Mouse (Mus musculus) CD8-positive naive resting alpha-beta T cell, adult 2 months (primary cell): ENCODE measurements at regions not wholly inside any gene's neighbourhood (a gene's known extent, or its start where the extent isn't known, plus 50 kb on each side); places are given as distances from the start of the nearest gene placed in this dataset.

Source experiments
- DNase-seq, 2 experiments: peaks; one replicate each; pipeline ENCODE4 v3.0.0; 2022; ENCODE audit warnings: low read depth in 2 of 2, low spot score in 2 of 2

DNA sequence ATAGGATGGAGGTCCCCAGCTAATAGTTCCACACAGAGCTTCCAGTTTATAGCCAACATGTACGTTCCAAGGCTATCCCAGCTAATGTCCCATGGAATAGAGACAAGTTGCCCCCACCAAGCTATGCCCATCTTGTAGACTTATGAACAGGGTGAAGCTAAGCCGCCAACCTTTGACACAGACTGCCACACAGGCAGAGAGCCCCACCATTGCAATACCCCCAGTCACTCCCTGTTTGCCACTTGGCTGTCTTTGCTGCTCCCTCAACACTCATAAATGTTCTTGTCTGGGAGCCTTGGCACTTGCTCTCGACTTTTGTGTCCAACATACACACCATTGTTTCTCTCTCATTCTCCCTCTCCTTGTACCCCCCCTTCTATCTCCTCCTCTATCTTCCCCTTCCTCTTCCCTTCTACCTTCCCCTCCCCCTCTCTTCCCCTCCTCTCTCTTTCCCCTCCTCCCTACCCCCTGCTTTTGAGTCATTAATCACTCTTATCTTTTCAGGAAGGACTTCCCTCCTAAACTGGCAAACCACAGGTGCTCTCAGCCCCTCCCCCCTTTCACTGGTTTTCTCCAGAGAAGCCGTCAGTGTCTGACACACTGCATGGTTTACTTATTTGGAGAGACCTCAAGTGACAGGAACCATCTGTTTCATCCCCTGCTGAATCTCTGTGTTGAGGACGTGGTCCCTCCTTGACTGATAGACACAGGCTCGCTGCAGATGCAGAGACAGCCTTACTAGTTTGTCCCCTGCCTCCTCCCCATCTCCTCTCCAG, 148.2 kb downstream of the Kdr start:
- no peak for DNase-seq

DNA sequence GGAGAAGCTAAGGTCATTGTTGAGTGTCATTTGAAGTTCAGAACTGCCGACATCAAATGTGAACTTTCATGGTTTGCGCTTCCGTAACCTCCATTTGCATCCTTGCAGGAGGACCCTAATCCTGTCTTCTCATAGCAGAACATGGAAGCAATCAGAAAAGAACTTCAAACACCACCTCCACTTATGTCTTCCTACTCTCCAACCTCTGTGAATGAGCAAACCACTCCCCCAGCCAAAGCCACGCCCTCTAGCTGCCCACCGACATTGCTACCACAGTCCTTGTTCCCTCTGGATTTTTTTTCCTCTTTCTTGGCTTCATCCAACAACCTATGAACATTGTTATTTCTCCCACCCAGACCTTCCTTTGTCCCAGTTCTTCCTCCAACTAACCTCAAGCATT, 149.9 kb downstream of the Kdr start:
- no peak for DNase-seq

DNA sequence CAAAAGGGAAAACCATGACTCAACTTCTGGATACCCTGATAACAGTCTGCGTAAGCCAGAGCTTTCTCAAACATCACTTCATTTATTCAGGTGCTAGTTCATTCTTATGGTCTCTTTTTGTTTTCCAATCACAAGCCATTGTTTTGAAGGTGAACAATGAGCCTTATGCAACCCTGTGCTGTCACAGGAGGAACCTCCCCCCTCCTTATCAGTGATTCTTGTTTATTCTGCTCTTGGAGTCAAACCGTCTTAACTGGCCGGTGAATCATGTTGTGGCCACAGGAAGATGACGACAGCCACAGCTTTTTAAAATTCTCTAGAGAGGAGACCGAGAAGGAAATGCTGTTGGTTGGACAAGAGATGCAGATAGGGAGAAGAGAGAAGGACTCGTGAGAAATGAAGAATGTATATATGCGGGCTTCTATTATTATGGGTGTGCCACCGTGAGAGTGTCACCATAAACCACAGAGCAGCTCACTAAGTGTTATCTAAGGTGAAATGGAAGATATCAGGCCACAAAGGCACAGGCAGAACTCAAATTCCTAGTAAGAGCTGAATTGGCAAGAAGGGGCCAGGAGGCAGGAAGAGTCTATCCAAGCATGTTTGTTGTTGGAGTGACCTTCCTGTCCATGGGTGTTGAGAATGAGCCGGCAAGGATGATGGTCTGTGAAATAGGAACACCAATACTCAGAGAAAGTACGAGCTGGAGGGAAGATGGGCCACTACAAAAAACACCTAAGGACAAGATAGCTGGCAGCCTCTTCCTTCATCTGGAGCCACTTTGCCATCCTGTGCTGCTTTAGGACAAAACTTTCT, 151.8 kb downstream of the Kdr start:
- no peak for DNase-seq

DNA sequence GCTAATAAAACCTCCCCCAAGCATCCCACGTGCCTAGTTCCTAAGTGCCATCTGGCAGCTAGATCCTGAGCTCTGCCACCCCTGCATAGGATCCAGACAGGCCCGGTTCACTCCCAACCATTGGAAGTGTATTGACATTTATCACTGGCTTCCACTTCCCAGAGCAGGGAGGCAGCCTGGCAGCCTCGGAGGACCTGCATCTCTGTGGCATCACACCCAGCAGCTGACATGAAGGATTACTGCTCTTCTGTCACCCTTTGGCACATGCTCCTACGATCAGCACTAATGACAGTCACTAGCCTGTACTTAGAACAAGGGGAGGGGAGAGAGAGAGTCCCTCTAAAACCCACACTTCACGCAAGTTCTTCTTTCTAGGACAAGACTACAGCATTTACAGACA, 152.7 kb downstream of the Kdr start:
- no peak for DNase-seq

DNA sequence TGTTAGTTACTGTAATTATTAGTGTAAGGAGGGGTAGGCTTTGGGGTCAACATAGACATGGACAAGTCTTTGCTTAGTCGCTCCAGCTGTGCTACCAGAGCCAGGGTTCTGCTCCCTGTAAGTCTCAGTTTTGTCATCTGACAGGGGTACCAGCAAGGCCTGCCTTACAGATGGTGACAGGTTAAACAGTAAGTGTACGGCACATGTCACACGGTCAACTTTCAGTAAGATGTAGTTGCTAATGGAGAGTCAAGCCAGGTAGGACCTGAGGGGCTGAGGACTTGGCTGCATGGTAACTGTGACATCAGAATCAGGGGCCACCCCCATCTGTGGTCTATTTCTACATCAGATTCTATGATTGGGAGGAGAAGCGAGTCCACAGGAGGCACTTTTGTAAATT, 153.6 kb downstream of the Kdr start:
- DNase-seq: no peak

DNA sequence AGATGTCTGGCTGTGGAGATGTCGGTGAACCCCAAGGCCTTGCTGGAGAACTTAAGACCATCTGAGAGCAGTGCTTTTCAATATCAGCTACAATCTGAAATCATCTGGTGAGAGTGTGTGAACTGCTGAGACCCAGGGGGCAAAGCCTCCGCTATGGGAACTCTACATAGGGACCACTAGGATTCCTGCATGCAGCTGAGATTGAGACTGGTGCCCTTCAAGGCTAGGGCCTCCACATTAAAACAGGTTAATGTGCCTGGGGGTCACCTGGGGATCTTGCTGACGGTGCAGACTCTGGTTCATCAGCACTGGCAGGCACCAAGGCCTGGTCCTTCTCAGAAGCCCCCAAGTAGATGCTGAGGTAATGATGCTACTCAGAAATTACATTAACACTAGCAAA, 154.6 kb downstream of the Kdr start:
- DNase-seq: no peak

DNA sequence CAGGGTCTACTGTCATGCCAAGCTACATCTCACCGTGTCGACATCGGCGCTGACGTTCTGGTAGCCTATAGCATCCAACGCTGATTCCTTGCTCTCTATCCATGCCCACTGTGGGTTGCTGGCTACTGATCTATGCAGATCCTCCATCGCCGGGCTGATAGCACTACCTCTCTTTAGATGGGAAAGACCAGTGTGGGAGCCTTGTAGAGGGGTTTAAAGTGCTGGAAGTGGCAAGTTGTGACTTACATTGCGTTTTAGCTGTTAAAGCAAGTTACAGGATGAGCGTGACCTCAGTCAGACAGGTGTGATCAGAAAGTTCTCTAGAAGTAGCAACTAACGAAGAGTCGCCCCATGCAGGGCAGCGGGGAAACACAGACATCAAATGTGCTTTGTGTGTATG, 160.9 kb downstream of the Kdr start:
- DNase-seq: no peak

DNA sequence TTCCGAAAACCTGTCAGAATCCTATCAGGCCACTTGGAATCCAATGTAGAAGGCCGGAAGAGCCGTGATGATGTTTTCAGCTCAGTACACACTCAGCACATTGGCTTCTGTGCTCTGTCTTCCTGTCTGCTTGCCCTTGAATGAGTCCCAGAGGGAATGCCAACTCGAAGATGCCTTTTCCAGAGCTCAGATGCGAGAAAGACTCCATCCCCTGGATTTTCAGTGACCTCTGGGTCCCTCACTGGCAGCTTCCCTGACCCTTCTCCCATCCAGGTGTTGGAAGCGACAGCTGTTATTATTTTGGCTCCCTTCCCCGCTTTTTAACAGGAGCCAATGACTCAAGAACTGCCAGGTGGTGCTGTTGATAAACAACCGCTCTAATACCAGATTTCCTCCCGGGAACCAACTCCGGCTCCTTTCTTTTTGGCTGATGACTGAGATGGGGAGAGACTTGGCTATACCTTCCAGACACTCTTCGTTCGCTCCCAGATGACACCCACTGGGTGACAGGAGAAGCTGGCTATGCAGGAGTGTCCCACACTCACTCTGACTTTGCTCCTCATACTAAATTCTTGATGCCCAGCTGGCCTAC, 163.8 kb downstream of the Kdr start:
- DNase-seq: no peak

DNA sequence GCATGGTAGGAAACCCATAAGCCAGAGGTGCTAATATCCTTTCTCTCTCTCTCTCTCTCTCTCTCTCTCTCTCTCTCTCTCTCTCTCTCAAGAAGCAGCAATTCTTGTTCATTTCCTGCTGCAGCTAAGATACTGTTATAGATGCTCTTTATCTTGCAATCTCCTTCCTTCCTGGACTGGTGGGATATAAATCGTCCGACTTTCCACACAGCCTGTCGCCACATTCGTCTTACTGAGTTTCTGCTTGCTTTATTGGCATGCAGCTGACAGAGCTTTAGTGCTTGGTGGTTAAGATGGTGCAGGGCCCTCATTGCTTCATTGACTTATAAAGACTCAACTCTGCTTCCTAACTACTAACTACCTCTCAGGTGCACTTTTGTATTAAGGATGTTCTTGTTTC, 165.6 kb downstream of the Kdr start:
- DNase-seq: no peak

DNA sequence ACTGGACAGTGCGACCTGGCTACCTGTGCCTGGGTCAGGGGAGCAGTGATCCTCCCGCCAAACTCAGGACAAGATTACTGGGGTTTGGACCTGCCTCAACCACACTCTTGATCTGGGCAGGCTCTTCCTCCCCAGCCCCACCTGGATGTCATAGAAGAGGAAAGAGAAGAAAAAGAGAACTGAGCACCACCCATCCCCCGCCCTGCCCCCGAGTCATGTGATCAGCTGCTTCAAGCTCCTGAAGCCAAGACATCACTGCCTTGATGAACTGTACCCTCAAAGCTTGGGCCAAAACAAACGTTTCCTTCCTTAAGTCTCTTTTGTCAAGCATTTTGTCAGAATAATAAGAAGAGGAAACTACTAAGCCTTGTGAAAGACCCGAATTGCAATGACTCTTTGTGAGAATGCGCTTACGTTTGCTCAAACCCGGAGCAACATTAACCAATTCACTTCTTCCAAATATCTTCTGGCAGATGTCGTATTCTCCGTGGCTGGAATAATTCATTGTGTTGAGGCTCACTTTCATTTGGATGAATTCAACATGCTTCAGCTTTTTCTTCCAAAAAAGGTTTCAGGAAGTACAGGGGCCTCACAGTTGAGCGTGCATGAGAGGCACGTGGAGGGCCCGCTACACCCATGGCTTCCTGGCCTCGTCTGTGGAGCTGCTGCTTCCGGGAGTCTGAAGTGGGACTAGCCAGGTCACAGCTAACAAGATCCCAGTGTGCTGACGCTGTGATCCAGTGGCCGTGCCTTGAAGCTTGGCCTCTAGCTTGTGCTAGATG, 169.5 kb downstream of the Kdr start:
- DNase-seq: peak in 1 of 2 experiments; percentile 16

DNA sequence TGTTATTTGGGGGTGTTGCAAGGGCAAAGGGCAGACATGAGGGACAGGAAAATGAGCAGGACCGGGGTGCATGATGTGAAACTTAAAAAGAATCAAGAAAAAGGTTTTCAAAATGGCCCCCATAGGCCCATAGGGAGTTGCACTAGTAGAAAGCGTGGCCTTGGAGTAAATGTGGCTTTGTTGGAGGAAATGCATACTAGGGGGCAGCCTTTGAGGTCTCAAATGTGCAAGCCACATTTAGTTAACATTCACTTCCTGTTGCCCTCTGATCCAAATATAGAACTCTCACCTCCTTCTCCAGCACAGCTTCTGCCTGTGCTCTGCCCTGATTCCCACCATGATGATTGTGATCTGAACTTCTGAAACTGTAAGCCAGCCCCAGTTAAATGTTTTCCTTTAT, 173.2 kb downstream of the Kdr start:
- DNase-seq: peak in 1 of 2 experiments; percentile 7

DNA sequence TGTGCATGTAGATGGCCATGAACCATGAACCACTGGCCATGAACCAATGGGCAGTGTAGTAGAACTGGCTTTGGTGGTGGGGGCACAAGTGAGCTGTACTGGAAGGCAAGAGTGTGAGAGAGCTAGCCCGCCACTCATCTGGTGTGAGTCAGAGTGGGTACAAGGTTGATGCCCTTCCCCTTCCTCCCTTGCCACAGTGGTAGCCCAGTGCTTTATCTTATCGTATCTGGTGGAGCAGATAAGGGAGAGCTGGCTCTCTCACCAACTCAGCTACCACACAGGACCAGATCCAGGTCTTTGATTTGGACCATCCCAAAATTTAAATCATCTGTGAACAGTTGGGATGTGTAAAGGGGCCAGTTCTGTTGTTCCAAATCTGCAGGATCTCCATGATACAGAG, 173.9 kb downstream of the Kdr start:
- DNase-seq: no peak

DNA sequence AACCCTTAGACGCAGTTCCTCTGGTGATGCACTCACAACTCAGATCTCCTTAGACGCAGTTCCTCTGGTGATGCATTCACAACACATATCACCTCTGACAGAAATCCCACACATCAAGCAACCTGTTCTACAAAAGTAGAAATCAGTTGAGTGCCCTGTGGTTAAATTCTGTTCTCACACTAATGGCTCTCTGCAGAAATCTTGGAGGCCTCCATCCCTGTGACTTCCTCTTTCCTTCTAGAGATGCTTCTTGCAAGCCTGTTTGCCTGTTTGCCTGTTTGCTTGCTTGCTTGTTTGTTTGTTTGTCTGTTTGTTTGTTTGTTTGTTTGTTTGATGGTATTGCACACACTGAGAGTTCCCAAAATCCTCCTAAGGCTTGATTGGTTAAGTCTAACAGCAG, 175.2 kb downstream of the Kdr start:
- no peak for DNase-seq

DNA sequence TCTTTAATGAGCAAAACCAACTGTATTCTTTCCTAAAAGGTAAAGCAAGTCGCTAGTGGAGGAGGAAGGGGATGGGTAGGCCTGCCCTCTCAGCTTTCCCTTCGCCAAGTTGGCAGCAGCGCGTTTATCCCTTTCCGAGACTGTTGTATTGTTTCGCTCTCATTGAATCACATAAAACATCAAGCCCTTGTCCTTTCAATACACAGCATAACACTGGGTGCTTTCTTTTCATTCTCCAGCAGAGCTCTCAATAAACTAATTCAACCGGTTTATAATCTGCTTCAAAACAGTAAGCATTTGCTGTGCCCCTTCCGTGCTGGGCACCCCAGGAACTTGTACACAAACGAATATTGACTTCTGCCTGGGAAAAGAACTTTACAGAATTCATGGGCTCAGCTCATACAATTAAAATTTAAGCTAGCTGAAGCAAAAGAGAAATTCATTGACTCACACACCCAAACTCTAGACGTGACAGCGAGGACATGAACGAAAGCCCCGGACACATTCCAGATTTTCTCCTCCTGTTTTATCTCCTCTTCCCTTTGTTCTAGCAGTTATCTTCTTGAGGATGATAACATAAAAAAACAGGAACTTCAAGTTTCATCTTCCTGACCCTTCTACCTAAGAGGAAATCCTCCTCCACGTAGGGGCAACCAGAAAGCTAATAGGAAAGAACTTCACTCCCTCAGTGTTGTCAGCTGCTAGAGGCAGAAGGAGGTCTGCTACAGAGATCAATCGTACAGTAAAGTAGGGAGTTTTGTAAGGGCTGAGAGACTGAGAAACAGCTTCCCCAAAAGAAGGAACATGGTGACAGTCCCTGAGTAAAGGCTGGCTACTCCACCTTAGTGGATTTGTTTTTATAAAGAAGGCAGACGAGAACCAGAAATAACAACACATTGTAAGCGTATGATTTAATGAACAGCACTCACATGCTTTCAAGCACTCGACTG, 177.9 kb downstream of the Kdr start:
- DNase-seq: no peak

DNA sequence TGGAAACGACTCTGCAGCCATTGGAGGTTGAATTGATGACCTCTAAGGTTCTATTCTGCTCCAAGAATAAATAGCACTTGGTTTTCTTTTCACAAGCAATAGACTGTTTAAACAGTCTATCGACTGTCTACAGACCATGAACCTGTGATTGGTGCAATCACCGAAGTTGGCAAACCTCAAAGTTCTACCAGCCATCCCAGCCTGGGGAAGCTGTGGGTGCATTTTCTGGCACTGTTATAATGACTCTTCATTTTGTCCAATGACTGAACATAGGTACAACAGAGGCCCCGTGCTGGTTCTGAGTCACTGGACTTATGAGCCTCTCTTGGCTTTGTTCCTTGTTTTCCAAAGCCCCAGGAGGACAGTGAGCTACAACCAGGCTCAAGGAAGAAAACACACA, 178.6 kb downstream of the Kdr start:
- no peak for DNase-seq

DNA sequence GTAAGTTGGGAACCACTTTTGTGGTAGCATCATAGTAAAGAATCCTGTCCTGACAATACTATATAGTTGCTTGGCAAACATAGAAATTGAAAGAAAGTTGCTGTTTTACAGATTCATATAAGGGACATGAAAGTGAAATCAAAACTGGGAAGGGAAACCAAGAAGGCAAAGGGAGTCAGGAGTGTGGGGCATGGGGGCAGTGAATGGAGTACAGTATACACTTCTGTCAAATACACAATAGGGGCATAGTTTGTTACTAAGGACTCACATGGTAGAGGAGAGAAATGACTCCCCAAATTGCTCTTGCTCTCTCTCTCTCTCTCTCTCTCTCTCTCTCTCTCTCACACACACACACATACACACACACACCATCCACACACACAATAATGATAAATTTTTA, 185.1 kb downstream of the Kdr start:
- DNase-seq: no peak

DNA sequence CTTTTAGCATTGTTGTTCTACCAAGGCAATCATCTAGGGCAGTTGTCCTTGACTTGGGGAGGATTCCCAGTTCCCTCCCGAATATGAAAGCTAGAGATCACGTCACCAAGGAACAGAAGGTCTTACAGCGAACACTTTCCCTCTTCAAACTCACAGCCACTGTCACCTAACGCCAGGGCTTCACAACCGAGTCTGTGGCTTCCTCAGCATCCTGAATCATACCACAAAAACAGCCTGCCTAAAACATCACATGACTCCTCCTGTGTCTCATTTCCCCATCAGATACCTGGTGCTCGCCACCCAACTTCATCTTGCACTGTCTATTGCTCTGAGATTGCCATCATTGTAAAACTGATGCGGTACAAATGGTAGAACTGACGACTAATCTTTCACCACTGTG, 186.5 kb downstream of the Kdr start:
- peak; percentile 60 to 70 for DNase-seq

DNA sequence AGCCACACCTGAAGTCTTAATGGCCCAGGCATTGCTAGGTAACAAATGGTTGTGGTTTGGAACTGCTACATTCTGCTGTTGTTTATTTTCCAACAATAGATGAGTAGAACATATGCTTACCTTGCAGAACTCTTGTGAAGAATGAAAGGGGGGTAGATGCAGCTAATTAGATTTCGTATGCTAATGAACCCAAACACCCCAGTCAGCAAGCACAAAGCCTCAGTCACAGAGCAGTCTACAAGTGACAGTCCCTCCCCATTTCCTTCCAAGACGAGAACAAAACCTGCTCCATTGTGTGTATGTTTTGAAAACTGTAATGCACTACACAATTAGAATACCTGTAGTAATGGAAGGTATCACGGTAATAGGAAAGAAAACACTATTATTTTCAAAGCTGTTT, 190.2 kb downstream of the Kdr start:
- DNase-seq: no peak

DNA sequence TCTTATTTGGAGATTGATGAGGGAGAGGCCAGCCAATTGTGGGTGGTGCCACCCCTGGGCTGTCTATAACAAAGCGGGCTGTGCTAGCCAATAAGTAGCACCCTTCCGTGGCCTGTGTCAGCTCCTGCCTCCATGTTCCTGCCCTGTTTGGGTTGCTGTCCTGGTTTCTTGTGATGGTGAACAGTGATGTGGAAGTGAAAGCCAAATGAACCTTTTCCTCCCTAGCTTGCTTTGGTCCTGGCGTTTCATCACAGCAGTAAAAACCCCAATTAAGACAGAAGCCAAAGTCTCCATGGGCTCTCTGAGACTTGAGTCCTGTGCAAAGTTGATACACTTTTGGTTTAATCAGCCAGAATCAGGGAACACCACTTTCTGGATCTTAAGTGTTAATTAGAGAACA, 192.1 kb downstream of the Kdr start:
- DNase-seq: no peak

DNA sequence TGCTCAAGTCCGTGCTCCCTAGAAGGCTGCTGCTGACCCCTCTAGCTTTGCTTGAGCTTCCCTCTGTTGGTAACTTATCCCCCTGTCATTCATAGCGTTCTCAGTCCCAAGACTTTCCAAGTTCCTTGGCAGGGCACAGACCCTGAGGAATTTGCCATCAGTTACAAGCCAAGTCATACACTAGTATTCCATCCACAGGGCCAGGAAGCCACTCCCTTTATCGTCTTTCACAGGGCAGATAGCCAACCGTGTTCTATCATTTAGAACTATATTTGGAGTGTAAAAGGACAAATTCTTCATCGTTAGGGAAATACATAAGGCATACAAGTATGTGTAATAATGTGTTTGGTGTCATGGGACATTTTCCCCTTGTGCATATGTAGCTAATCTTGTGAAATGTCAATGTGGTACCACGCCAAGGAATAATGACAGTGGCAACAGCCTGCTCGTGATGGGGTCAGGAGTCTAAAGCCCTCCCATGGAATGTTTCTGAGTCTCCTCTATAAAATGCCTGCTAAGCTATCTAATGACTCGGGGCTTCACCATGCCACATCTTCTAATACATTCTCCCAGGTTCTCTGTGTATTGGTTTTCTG, 193.2 kb downstream of the Kdr start:
- DNase-seq: no peak
